Mouse (Mus musculus): Measurements from ENCODE around the gene Dcun1d3. TPM values are rescaled to one million over a fixed set of nuclear protein-coding genes. Genes with fewer than 3 reads are reported as not detected.

The Dcun1d3 gene
- polyA plus RNA-seq, 1 experiment: 10.9 TPM

DNA sequence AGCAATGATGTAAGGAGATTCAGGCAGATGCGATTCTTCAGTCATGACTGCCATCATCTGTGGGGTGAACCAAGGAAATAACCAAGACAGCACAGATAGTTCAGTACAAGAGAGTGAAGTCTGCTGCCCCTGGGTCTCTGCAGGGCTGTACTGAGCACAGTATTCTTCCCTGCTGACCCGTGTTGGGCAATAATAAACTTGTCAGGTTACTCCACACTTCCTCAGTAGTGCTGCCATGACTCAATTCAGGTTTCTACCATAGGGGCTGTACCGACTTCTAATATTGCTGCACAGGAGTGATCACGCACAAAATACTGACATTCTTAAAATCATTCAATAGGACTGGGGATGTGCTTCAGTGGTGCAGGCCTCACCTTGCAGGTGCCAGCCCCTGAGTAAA is 16.9 kb downstream of the Dcun1d3 start:
- H3K4me3 ChIP-seq (ENCODE audit: insufficient read depth, low read length): no peak overlapping the region
- peaks cover 2% of the 10 kb centered on the region for H3K4me1 ChIP-seq (ENCODE audit: control insufficient read depth, insufficient read depth, low read length)
- TF ChIP-seq POLR2A (IDR thresholded peaks at IDR 0.05; ENCODE audit: extremely low read depth, insufficient read depth, low read length) (no peak), CTCF (IDR thresholded peaks at IDR 0.05; ENCODE audit: extremely low read depth, insufficient read depth, low read length) (no peak)
- H3K27ac ChIP-seq (ENCODE audit: insufficient read depth, low read length): no peak overlapping the region

DNA sequence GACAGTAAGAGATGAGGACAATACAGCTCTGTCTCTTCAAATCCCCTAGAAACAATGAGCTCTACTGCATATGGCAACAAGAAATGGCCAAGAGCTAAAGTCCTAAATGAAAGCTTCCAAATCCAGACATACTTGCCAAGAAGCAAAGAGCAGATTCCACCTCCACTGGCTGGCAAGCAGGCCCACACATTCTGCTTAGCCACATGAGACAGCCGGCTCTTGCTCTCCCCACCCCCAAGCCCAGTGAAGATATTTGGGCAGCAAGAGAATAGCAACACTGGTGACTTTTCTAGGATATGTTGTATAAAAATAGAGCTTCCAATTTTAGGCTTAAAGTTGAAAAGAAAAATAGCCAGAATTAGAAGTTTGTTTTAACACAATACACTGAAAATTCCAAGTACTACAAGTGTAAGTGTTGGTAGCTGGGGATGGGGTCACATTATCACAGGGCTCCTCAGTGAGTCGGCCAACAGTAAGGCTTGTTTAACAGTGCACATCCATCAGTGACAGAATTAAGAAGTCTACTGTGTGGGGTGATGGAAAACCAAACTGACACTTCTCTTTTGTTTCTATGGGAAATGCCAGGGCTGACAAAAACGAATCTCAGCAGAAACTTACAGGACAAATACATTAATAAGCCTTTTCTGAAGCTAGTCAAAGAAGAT is 20.2 kb downstream of the Dcun1d3 start:
- peaks cover 2% of the 10 kb centered on the region for H3K4me1 ChIP-seq (ENCODE audit: control insufficient read depth, insufficient read depth, low read length)
- H3K27ac ChIP-seq (ENCODE audit: insufficient read depth, low read length): no peak overlapping the region
- no peak overlapping the region for H3K4me3 ChIP-seq (ENCODE audit: insufficient read depth, low read length)
- TF ChIP-seq CTCF (IDR thresholded peaks at IDR 0.05; ENCODE audit: extremely low read depth, insufficient read depth, low read length): no peak
- no peak for TF ChIP-seq POLR2A (IDR thresholded peaks at IDR 0.05; ENCODE audit: extremely low read depth, insufficient read depth, low read length)

DNA sequence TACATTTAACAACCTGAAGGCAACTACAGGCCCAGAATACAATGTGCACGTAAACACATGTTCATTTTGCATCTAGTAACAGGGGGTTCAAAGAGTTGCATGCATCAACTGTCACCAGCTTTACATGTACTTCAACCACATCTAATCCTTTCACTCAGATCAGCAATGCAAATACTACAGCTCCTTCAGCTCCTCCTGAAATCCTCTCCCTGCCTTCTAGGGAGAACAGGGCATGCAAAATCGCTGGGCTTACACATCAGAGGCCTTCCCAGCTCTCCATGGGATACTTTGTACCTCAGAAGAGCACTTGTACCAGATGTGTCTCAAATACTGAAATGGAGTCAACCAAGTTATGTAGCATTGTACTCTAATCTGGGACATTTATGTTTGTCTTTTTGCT is 23.0 kb downstream of the Dcun1d3 start:
- TF ChIP-seq POLR2A (IDR thresholded peaks at IDR 0.05; ENCODE audit: extremely low read depth, insufficient read depth, low read length): no peak
- no peak for TF ChIP-seq CTCF (IDR thresholded peaks at IDR 0.05; ENCODE audit: extremely low read depth, insufficient read depth, low read length)
- Histone ChIP-seq H3K4me3 (ENCODE audit: insufficient read depth, low read length) (no peak overlapping the region), H3K4me1 (ENCODE audit: control insufficient read depth, insufficient read depth, low read length) (peaks cover 2% of the 10 kb centered on the region), H3K27ac (ENCODE audit: insufficient read depth, low read length) (no peak overlapping the region)

DNA sequence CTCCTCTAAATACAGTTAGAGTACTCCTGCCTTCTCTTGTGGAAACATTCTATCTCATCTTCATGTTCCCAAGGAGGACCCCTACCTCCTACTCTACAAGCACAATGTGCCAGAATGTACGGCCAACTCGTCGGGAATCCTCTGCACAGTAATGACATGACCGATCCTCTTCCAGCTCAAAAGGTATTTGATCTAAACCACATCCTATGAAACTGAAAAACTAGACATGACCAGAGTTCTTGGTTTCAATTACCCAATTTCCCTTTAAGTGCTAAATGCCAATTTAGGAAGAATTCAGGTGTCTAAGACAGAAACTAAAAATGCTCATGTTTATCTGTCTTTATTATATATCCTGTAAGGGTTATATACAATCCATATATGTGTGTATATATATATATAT is 23.9 kb downstream of the Dcun1d3 start:
- TF ChIP-seq POLR2A (IDR thresholded peaks at IDR 0.05; ENCODE audit: extremely low read depth, insufficient read depth, low read length): no peak
- TF ChIP-seq CTCF (IDR thresholded peaks at IDR 0.05; ENCODE audit: extremely low read depth, insufficient read depth, low read length): no peak
- peaks cover 4% of the 10 kb centered on the region for H3K4me1 ChIP-seq (ENCODE audit: control insufficient read depth, insufficient read depth, low read length)

DNA sequence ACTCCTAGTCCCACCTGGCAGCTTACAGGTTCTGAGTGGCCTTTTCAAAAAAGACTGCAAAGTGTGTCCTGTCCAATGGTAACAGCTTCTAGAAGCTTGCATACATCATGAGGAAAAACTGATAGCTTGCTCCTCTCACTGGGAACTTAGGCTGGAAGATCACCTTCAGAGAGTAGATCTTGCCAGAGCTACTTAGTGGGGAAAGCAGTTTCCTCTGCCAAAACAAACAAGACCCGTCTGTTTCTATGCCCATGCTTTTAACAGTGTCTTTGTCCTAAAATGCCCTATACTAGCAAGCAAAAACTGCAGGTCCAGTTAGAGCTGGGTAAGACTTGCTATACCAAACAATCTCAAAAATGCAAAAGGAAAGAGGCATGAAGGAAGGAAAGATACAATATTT is 30.0 kb downstream of the Dcun1d3 start:
- Histone ChIP-seq H3K27ac (ENCODE audit: insufficient read depth, low read length) (no peak overlapping the region), H3K4me3 (ENCODE audit: insufficient read depth, low read length) (no peak overlapping the region), H3K4me1 (ENCODE audit: control insufficient read depth, insufficient read depth, low read length) (peaks cover 4% of the 10 kb centered on the region)
- TF ChIP-seq CTCF (IDR thresholded peaks at IDR 0.05; ENCODE audit: extremely low read depth, insufficient read depth, low read length) (no peak), POLR2A (IDR thresholded peaks at IDR 0.05; ENCODE audit: extremely low read depth, insufficient read depth, low read length) (no peak)

More for the DNA sequence above, 23.9 kb downstream of the Dcun1d3 start:
- H3K27ac ChIP-seq (ENCODE audit: insufficient read depth, low read length): no peak overlapping the region
- no peak overlapping the region for H3K4me3 ChIP-seq (ENCODE audit: insufficient read depth, low read length)

DNA sequence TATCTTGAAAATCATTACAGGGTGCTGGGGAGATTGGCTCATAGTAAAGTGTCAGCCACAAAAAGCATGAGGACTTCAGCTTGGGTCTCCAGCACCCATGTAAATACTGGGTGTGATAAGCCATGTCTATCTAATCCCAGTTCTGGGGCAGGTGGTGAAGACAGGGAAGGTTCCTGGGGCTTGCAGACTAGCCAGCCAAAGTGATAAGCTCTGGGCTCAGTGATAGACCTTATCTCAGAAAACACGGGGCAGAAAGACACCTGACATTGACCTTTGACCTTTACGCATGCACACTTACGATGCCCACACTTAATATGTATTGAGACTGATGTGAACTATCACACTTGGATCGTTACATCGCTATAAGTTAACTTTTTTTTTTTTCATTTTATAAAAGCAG is 31.6 kb downstream of the Dcun1d3 start:
- H3K4me3 ChIP-seq (ENCODE audit: insufficient read depth, low read length): no peak overlapping the region
- no peak for TF ChIP-seq CTCF (IDR thresholded peaks at IDR 0.05; ENCODE audit: extremely low read depth, insufficient read depth, low read length)
- TF ChIP-seq POLR2A (IDR thresholded peaks at IDR 0.05; ENCODE audit: extremely low read depth, insufficient read depth, low read length): no peak
- H3K4me1 ChIP-seq (ENCODE audit: control insufficient read depth, insufficient read depth, low read length): peaks cover 4% of the 10 kb centered on the region
- H3K27ac ChIP-seq (ENCODE audit: insufficient read depth, low read length): no peak overlapping the region

DNA sequence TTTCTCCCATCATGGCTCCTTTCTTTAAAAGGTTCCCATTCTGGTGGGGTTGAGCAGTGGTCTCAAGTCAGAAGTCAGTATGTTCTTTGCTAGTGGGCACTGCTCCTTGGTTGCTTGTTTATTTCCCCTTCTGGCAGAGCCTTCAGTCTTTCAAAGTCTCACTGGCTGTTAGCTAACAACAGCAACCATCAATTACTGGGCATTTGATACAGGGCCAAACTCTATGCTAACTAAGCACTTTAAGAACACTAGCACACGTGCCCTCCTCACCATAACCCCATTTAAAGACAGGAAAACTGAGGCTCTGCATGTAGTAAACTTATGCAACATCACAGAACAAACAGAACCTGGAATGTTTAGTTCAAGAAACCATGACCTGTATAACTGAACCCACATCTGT is 33.9 kb downstream of the Dcun1d3 start:
- Histone ChIP-seq H3K4me1 (ENCODE audit: control insufficient read depth, insufficient read depth, low read length) (peaks cover 2% of the 10 kb centered on the region), H3K27ac (ENCODE audit: insufficient read depth, low read length) (no peak overlapping the region), H3K4me3 (ENCODE audit: insufficient read depth, low read length) (no peak overlapping the region)
- TF ChIP-seq CTCF (IDR thresholded peaks at IDR 0.05; ENCODE audit: extremely low read depth, insufficient read depth, low read length): no peak
- TF ChIP-seq POLR2A (IDR thresholded peaks at IDR 0.05; ENCODE audit: extremely low read depth, insufficient read depth, low read length): no peak

DNA sequence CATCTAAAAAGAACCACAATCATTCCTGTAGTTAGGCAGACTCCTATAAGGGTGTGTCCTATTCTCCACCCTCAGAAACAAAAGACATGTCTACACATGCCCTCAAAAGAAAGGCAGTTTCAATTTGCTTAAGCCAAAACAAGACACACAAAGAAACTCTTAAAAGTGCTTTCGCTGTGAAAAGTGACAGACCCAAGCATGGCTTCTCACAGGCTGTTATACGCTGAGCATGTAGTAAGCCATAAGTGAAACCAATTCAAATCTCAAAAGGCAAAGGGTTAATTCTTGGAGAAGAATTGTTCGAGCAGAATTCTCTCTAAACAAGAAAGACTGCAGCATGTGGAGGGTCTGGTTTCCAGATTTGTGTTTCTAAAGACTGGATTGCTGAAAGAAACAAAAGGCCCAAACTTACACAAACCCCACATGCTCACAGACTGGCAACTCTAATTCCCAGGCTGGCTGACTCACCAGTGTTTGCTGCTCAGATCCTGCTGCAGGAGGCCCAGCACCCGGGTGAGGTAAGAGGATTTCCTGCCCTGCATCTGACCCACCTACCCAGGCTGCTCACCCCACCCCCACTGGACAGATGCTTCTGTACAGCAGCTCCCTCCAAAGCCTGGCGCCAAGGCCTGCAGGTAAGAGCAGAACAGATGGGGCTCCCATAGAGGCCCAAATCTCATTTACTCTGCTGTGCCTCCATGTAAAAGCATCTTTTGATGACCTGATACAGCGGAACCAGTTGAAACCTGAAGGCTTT is 34.6 kb downstream of the Dcun1d3 start:
- TF ChIP-seq POLR2A (IDR thresholded peaks at IDR 0.05; ENCODE audit: extremely low read depth, insufficient read depth, low read length) (no peak), CTCF (IDR thresholded peaks at IDR 0.05; ENCODE audit: extremely low read depth, insufficient read depth, low read length) (no peak)
- peaks cover 2% of the 10 kb centered on the region for H3K4me1 ChIP-seq (ENCODE audit: control insufficient read depth, insufficient read depth, low read length)
- H3K4me3 ChIP-seq (ENCODE audit: insufficient read depth, low read length): no peak overlapping the region
- no peak overlapping the region for H3K27ac ChIP-seq (ENCODE audit: insufficient read depth, low read length)

DNA sequence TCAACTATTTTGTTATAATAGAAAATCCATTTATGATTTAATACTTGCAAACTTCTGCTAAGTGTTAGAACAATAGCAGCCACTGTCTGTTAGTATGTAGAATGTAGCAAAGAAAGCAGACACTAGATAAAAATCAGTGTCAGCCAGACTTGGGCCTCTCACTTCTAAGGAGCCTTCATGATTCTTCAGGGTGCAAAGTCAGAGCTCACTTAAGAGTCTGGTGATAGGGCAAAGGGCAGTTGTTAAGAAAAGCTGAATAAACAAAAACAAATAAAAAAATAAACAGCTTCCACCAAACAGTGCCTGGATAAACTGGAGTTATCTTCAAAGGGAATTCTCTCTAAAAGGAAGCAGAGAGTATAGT is 35.1 kb downstream of the Dcun1d3 start:
- Histone ChIP-seq H3K4me3 (ENCODE audit: insufficient read depth, low read length) (no peak overlapping the region), H3K4me1 (ENCODE audit: control insufficient read depth, insufficient read depth, low read length) (peaks cover 2% of the 10 kb centered on the region), H3K27ac (ENCODE audit: insufficient read depth, low read length) (no peak overlapping the region)
- TF ChIP-seq CTCF (IDR thresholded peaks at IDR 0.05; ENCODE audit: extremely low read depth, insufficient read depth, low read length): no peak
- no peak for TF ChIP-seq POLR2A (IDR thresholded peaks at IDR 0.05; ENCODE audit: extremely low read depth, insufficient read depth, low read length)

DNA sequence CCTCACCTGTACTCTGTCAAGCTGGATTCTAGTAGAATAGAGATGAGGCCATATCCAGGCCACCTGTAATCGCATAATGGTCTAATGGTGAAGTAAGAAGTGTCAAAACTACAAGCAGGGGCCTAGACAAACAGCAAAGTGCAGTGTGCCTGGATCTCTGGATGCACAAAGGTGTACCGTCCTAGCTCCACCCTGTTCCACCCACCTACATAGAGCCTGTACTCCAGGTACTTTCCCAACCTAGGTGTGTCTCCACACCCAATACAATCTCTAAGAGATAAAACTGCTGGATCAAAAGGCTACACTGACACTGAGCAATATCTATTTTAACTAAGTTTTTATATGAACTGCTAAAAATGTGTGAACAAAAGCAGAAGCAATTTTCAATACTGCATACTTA is 35.5 kb downstream of the Dcun1d3 start:
- peaks cover 2% of the 10 kb centered on the region for H3K4me1 ChIP-seq (ENCODE audit: control insufficient read depth, insufficient read depth, low read length)
- H3K27ac ChIP-seq (ENCODE audit: insufficient read depth, low read length): no peak overlapping the region
- no peak overlapping the region for H3K4me3 ChIP-seq (ENCODE audit: insufficient read depth, low read length)
- no peak for TF ChIP-seq POLR2A (IDR thresholded peaks at IDR 0.05; ENCODE audit: extremely low read depth, insufficient read depth, low read length)
- TF ChIP-seq CTCF (IDR thresholded peaks at IDR 0.05; ENCODE audit: extremely low read depth, insufficient read depth, low read length): no peak

Data from cortical plate, adult 2 months (tissue).